Mouse (Mus musculus) testis, postnatal 14 days (tissue): ENCODE measurements around the gene Dapk2.

Source experiments
- DNase-seq: peaks from one replicate; pipeline ENCODE4 v3.0.0; 2021; ENCODE audit warnings: low spot score

Dapk2 gene

DNA sequence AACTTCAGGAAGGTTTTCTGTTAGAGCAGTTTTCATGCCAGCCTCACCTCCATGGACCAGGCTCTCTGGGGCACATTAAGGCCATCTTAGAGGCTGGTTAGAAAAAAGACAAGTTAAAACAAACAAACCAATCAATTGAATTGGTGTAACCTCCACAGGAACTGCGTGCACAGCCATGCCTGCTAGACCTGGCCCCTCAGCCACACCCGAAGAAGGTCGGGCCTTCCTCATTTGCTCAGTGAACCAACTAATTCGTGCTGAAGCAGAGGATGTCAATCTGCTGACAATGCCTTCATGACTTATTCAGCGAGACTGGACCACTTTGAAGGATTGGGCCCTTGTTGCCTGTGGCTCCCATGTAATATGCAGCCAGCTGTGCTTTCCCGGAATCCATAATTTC is 28.4 kb downstream of the Dapk2 start:
- no peak for DNase-seq

- DNase-seq = no peak
These were observed 31.0 kb downstream of the Dapk2 start for GRCm38 (mm10) chr9:66189026-66189425.

- no peak for DNase-seq
These were observed 36.0 kb downstream of the Dapk2 start for GRCm38 (mm10) chr9:66194003-66194402.

GRCm38 (mm10) chr9:66196561-66196960 is 38.5 kb downstream of the Dapk2 start:
- DNase-seq = no peak

- no peak for DNase-seq
These were observed 40.5 kb downstream of the Dapk2 start for GRCm38 (mm10) chr9:66198533-66198932.

DNA sequence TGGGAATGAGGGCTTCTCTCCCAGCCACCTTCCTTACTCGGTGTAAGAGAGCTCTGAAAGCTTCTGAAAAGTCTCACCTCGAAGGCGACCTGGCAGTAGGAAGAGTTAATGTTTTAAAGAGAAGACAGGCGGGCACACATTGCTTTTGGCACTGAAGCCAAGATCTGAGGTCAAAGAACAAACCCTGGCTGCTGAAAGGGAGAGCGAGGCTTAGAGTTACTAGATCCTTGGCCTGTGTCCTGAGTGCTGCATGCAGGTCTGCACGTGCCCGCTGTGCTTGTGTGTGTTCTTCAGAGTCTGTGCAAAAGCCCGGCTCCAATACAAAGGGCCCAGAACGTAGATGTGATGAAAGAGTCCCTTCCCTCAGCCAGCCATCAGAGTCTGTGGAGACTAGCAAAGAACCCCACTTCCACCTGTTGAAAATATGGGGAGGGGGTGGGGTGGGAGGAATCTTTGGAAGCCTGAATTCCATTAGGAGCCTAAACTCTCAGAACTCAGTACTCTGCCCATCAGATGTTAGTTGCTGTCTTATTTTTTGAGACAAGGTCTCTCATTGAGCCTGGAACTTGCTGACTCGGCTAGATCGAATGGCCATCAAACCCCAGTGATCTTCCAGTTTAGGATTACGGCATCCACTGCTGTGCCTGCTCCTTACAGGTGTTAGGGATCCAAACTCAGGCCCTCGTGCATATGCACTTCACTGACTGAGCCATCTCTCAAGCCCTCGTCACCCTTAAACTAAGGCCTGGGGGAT is 41.8 kb downstream of the Dapk2 start:
- DNase-seq = no peak

- DNase-seq = no peak
These were observed 42.4 kb downstream of the Dapk2 start for GRCm38 (mm10) chr9:66200411-66200789.

DNA sequence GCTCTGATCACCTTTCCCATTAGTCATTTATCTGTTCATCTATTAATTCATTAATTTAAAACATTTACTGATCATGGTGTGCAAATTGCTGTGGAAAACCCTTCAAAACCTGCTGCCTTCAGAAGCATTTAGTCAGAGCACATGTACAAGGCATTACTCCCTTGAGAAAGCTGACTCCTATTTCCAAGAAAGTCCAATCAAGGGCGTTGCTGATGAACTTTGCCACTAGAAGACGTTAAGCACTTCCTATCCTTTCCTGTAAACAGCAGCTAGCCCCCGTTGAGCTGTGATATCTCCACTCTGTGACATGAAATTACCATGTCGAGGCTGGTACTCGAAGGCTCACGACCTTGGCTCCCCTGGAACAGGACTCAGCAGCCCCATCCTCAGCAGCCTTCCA is 43.6 kb downstream of the Dapk2 start:
- no peak for DNase-seq

DNA sequence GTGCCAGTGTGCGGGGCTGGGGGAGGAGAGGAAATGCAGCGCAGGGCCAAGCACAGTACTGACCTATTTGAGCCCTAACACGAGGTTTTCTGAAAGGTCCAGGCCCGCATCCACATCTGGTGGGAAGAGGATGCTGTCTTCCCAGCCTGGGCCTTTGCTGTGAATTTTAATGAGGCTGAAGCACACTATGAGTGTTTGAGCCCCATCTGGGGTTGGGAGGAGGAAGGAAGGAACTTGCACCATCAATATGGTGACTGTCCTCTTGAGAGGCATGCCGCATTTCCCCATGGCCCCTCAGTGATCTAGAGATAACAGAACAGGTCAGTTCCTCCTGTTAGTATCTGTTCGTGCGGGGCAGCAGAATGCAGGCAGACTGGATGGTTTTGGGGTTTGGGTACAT is 44.4 kb downstream of the Dapk2 start:
- DNase-seq = no peak

DNA sequence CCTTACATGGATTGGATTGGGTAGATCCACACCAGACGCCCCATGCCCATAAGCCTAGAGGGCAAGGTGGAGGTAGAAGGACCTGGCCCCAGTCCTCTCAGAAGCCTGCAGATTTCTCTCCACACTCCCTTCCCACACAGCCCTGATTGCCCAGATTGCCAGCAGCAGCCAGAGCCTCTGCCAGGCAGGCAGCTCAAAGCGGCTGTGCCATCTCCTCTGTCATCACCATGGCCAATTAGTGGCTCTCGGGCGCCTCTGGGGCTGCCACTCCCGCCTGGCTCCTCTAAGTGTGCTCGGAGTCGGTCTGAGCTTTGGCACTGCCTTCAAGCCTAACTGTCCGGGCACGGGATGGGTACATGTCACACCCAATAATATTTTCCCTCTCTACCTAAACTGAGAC is 47.7 kb downstream of the Dapk2 start:
- DNase-seq = no peak

GRCm38 (mm10) chr9:66206825-66207224 is 48.8 kb downstream of the Dapk2 start:
- no peak for DNase-seq

DNA sequence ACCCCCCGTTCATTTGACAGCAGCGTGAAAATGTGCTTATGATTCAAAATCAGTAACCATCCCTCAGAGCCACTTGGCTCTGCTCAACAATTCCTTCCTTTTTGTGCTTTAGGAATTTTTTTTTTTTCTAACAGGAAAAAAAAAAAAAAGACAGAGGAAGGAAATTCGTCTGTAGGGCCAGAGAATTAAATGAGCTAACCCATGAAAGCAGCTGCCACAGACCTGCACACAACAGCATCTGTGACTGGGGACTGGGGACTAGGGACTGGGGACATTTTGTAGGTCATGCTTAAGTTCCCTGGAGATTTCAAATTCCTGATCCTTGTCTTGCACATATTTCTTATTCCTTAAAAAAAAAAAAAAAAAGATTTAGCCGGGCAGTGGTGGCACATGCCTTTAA is 53.4 kb downstream of the Dapk2 start:
- DNase-seq = no peak

DNA sequence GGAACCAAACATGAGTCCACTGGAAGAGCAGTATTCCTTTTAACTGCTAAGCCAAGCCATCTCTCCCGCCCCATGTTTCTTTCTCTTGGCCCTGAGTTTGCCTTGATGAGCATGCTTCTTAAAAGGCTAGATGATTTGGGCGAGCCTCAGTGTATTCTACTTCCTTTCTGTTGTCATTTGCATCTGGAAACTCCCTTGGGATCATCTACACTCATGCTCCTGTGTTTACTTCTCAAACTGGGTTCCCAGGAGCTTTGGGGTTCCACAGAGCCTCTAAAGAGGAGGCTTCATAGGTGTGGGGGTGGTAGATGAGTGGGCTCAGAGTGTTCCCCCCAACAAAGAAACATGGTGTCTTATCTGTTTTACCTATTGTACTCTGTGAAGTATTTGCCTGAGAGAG is 54.1 kb downstream of the Dapk2 start:
- DNase-seq = no peak

GRCm38 (mm10) chr9:66212802-66213201 is 54.8 kb downstream of the Dapk2 start:
- no peak for DNase-seq

GRCm38 (mm10) chr9:66213386-66214032 is 55.5 kb downstream of the Dapk2 start:
- DNase-seq = no peak

DNA sequence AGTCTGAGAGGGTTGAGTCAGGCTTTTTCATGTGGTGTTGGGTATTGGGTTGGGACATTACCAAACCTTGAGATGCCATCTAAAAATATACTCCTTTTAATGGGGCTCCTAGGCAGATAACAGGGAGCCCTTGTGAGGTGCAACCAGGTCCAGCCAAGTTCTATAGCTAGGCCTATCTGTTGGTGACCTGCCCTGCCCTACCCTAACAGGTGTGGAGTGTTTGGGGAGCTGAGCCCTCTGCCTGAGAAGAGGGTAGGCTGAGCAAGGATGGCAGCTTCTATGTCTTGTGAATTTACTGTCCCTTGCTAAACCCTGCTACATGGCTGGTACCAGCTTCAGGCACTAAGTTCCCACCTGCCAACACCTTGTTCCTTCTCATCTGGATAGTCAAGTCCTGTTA is 57.5 kb downstream of the Dapk2 start:
- no peak for DNase-seq

DNA sequence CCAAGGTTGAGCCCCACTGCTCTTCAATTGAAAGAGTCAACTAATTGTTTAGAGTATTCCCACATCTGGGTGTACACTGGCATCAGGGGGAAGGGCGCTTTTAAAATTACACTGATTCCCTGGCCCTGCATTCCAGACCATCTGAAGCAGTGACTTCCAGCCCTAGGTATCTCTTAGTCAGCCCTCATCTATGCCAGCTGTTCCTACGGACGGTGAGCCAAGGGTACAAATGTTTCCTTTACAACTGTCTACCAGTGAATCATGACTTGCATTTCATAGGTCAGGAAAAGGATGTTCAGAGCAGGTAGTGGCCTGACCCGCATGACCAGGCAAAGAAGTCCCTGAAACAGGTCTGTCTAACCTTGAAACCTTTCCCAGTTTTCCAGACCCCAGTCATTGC is 59.9 kb downstream of the Dapk2 start:
- no peak for DNase-seq

DNA sequence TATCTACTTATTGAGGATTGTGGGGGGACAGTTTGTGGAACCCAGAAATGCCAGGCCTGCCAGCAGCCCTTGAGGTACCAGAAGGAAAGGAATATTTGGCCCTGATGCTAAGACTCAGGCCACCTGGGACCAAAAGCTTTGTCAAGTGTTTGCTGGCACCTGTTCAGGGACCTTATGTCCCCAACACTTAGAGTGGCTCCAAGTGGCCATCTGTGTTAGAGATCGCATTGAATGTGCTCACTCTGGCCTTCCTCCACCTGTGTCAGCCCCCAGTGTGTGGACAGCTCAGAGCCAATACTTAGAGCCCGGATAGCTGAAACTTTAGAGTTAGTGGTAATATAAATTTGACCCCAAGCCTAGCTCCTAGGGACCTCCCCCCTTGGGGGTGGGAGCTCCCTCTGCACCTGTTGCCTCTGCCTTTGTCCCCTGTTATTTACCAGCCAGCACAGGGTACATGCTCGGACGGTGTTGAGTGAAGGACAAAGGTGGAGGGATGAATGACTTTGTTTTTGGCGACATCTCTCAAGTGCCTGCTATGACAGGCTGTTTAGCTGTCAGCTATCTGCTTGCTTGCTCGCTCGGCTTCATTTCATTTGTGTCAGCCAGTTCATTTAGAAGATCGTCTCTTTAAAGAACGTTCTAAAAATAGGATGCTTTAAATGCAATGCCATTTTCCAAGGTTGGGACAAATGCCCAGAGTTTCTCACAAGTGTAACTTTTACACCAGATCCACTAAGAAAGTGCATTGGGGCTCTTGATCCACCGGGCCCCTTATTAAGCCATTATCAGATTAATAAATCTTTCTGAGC is 61.1 kb downstream of the Dapk2 start:
- no peak for DNase-seq

- no peak for DNase-seq
These were observed 65.8 kb downstream of the Dapk2 start for GRCm38 (mm10) chr9:66223872-66224271.

GRCm38 (mm10) chr9:66225737-66226485 is 67.9 kb downstream of the Dapk2 start:
- no peak for DNase-seq

GRCm38 (mm10) chr9:66228456-66229151 is 70.6 kb downstream of the Dapk2 start:
- DNase-seq = no peak
